Mouse (Mus musculus): ENCODE data around the gene Hspa1b.

Hspa1b gene

GRCm38 (mm10) chr17:34924258-34924657, 34.8 kb downstream of the Hspa1b start:
- DNase-seq = no peak

DNA sequence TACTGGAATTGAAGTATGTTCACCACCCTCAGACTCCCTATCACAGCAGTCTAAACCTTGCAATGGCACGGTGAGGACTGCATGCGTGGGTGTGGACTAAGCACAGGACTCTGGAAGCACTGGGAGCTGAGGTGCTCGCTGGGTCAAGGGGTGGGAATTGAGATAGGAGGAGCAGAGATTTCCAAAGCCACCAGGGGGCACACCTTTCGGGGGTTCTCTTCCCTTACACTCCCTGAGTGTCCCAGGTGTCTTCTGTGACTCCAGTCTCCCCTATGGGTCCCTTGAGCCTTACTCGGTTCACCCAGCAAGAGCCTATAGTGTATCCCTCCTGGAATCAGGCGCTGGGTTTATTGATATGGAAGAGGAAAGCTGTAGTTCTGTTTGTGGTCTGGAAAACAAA, 36.1 kb downstream of the Hspa1b start:
- no peak for DNase-seq

DNA sequence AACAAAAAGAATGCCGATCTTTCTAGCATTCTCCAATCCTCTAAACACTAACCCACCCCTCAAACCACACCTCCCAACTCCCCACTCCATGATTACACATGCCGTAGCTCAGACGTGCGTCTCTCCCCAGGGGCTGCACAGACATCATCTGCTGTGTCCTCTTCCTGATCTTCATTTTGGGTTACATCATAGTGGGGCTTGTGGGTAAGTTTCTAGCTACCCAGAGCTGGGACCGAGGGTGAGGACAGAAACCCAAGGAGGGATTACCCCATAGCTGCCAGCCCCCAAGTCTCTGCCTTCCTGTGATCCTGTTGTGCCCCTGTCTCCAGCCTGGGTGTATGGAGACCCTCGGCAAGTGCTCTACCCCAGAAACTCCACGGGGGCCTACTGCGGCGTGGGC, 41.9 kb downstream of the Hspa1b start:
- no peak for DNase-seq

DNA sequence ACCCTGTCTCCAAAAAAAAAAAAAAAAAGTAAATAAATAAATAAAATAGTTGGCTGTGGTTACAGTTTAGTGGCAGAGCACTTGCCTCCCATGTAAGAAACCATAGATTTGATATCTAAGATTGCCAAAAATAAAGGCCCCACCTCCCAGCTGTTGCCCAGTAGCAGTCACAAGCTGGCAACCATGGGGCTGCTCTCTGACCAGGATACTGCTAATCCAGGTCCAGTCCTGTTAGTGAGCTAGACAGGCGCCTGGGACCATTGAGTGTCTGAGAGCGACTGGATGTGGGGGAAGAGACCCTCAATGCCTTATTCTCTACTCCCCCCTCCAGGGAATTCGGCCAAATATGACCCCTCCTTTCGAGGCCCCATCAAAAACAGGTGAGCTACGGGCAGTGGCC, 42.7 kb downstream of the Hspa1b start:
- DNase-seq = no peak

- peak; percentile 25 for DNase-seq
These were observed 43.6 kb downstream of the Hspa1b start for GRCm38 (mm10) chr17:34915410-34915831.

- peak; percentile 13 for DNase-seq
These were observed 44.9 kb downstream of the Hspa1b start, which contains the start of gene Slc44a4 for GRCm38 (mm10) chr17:34913930-34914665. Gene Slc44a4 (plus strand): TSS chr17:34914466.

- DNase-seq = peak; percentile 90
These were observed 47.1 kb downstream of the Hspa1b start for GRCm38 (mm10) chr17:34911945-34912351.

GRCm38 (mm10) chr17:34910982-34911381, 48.1 kb downstream of the Hspa1b start:
- no peak for DNase-seq
